Mouse (Mus musculus): ENCODE measurements at regions not wholly inside any gene's neighbourhood (a gene's known extent, or its start where the extent isn't known, plus 50 kb on each side); places are given as distances from the start of the nearest gene placed in this dataset.
A peak's percentile ranks its signal among the peaks of the same experiment; 100 is the strongest.

DNA sequence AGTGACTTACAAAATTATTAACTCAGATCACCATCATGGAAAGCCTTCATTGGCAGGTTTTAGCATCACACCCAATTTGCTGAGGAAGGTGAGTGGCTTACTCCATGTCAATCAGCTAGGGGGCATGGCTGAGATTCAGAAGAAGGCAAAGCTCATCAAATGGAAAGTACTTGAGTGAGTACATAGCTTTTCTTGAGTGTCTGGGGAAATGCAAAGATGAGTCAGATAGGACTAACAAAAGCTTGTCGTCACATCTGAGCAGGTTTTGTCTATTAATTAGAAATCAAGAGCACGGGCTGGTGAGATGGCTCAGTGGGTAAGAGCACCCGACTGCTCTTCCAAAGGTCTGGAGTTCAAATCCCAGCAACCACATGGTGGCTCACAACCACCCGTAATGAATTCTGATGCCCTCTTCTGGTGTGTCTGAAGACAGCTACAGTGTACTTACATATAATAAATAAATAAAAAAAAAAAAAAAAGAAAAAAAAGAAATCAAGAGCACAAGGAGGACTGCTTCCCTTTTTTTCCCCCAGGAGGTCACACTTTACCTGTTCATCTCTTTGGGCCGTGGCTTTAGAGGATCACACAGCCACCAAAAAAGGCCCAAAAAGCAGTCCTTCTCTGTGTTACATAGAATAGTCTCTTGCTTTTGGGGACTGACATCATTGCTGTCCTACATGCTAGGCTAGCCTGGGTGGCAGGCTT, 130.8 kb upstream of the Itga4 start:
- H3K4me1 ChIP-seq (ENCODE audit: control insufficient read depth, insufficient read depth, insufficient read length): peaks cover 15% of the 10 kb centered on the region
- peak in 1 of 2 experiments; percentile 63 for DNase-seq (ENCODE audit: low read depth in 1 of 2, low spot score in 2 of 2)
- no peak overlapping the region for H3K4me3 ChIP-seq (ENCODE audit: extremely low read depth, insufficient read depth, insufficient read length)
- H3K27me3 ChIP-seq (ENCODE audit: control insufficient read depth, insufficient read depth, low read length): no peaks in the 10 kb centered on the region
- no peak overlapping the region for H3K27ac ChIP-seq (ENCODE audit: insufficient read depth, low read length)
- no peak for TF ChIP-seq CTCF (IDR thresholded peaks at IDR 0.05; ENCODE audit: extremely low read depth, insufficient read depth, insufficient read length, insufficient replicate concordance)
- TF ChIP-seq POLR2A (IDR thresholded peaks at IDR 0.05; ENCODE audit: low read depth, low read length): no peak
- 55% methylated on average over 5 of the region's 5 CpGs for WGBS
- H3K36me3 ChIP-seq (ENCODE audit: control insufficient read depth, insufficient read depth, low read length): no peaks in the 10 kb centered on the region

GRCm38 (mm10) chr2:79126170-79126879, 128.9 kb upstream of the Itga4 start:
- H3K27ac ChIP-seq (ENCODE audit: insufficient read depth, low read length): no peak overlapping the region; the same call in 1 of the 2 replicates
- no peak for DNase-seq (ENCODE audit: low read depth in 1 of 2, low spot score in 2 of 2)
- no peaks in the 10 kb centered on the region for H3K27me3 ChIP-seq (ENCODE audit: control insufficient read depth, insufficient read depth, low read length)
- H3K4me1 ChIP-seq (ENCODE audit: control insufficient read depth, insufficient read depth, insufficient read length): peaks cover 20% of the 10 kb centered on the region
- no peaks in the 10 kb centered on the region for H3K36me3 ChIP-seq (ENCODE audit: control insufficient read depth, insufficient read depth, low read length)
- 25% methylated on average over 6 of the region's 6 CpGs for WGBS
- no peak overlapping the region for H3K4me3 ChIP-seq (ENCODE audit: extremely low read depth, insufficient read depth, insufficient read length)
- TF ChIP-seq POLR2A (IDR thresholded peaks at IDR 0.05; ENCODE audit: low read depth, low read length): no peak

DNA sequence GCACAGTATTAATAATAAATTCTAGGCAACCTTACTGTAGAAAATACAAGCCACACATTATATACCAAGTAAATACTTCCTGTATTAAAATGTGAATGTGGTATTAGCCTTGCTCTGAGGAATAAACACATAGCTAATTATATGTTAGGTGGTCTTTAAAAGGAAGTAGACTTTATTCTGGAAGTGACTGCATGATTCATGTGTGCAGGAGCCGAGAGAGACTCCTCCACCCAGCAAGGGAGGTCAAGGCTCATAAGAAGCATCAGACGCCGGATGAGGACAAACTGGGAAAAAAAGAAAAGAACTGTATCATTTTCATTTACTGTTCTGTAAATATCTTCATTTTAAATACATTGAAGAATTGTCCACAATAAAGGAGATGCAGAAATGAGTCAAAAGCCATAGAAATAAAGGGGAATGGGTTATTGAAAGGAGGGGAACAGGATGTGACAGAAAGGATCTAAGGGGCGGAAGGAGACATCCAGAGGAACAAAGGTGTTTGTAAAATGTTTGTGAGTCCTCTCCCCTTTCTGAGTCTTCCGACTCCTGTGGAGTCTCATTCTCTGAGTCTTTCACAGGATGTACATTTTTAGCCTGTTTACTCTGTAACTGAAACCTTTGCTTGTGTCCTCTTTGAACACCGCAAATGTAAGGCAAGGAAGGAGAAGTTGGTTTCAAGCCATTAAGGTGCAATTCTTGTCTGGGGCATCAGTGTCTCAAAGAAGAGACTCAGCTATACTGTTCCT, 128.1 kb upstream of the Itga4 start:
- TF ChIP-seq CTCF (IDR thresholded peaks at IDR 0.05; ENCODE audit: extremely low read depth, insufficient read depth, insufficient read length, insufficient replicate concordance): no peak
- no peak for TF ChIP-seq POLR2A (IDR thresholded peaks at IDR 0.05; ENCODE audit: low read depth, low read length)
- Histone ChIP-seq H3K27ac (ENCODE audit: insufficient read depth, low read length) (peak overlapping the region; percentile 36; the same call in 1 of the 2 replicates), H3K27me3 (ENCODE audit: control insufficient read depth, insufficient read depth, low read length) (no peaks in the 10 kb centered on the region)

DNA sequence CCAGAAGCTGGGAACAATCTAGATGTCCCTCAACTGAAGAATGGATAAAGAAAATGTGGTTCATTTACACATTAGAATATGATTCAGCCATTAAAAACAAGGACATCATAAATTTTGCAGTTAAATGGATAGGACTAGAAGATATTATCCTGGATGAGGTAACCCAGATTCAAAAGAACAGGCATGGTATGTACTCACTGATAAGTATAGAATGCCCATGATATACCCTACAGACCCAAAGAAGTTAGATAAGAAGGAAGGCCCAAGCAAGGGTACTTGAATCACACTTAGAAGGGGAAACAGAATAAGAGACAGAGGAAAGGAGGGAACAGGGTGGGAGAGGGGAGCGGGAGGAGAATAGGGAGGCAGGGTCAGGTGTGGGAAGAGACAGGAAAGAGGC, 127.4 kb upstream of the Itga4 start:
- 95% methylated on average over 1 of the region's 1 CpGs for WGBS
- Histone ChIP-seq H3K36me3 (ENCODE audit: control insufficient read depth, insufficient read depth, low read length) (no peaks in the 10 kb centered on the region), H3K4me3 (ENCODE audit: extremely low read depth, insufficient read depth, insufficient read length) (no peak overlapping the region), H3K27me3 (ENCODE audit: control insufficient read depth, insufficient read depth, low read length) (no peaks in the 10 kb centered on the region), H3K27ac (ENCODE audit: insufficient read depth, low read length) (peak overlapping the region; percentile 36), H3K4me1 (ENCODE audit: control insufficient read depth, insufficient read depth, insufficient read length) (peaks cover 25% of the 10 kb centered on the region)
- TF ChIP-seq CTCF (IDR thresholded peaks at IDR 0.05; ENCODE audit: extremely low read depth, insufficient read depth, insufficient read length, insufficient replicate concordance) (no peak), POLR2A (IDR thresholded peaks at IDR 0.05; ENCODE audit: low read depth, low read length) (no peak)
- no peak for DNase-seq (ENCODE audit: low read depth in 1 of 2, low spot score in 2 of 2)

More for the DNA sequence above, 128.1 kb upstream of the Itga4 start:
- WGBS: 28% methylated on average over 6 of the region's 6 CpGs
- Histone ChIP-seq H3K4me3 (ENCODE audit: extremely low read depth, insufficient read depth, insufficient read length) (no peak overlapping the region), H3K4me1 (ENCODE audit: control insufficient read depth, insufficient read depth, insufficient read length) (peaks cover 24% of the 10 kb centered on the region), H3K36me3 (ENCODE audit: control insufficient read depth, insufficient read depth, low read length) (no peaks in the 10 kb centered on the region)
- peak in 1 of 2 experiments; percentile 23 for DNase-seq (ENCODE audit: low read depth in 1 of 2, low spot score in 2 of 2)

DNA sequence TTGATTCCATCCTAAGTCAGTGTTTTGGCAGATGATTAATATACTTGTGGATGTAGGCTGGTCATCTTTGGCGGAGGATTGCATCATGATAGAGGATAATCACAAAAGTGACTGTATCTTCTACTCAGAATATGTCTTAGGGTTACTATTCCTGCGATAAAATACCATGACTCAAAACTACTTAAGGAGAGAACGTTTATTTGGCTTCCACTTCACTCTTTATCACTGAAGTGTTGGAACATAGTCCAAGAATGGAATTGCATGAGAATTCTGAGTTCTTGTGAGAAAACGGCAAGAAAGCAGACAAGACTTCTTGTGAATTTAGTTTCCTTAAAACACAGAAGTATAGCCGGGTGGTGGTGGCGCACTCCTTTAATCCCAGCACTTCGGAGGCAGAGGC, 124.6 kb upstream of the Itga4 start:
- Histone ChIP-seq H3K27ac (ENCODE audit: insufficient read depth, low read length) (no peak overlapping the region), H3K36me3 (ENCODE audit: control insufficient read depth, insufficient read depth, low read length) (no peaks in the 10 kb centered on the region), H3K4me3 (ENCODE audit: extremely low read depth, insufficient read depth, insufficient read length) (no peak overlapping the region; the same call in 1 of the 2 replicates), H3K4me1 (ENCODE audit: control insufficient read depth, insufficient read depth, insufficient read length) (peaks cover 32% of the 10 kb centered on the region), H3K27me3 (ENCODE audit: control insufficient read depth, insufficient read depth, low read length) (no peaks in the 10 kb centered on the region)
- TF ChIP-seq POLR2A (IDR thresholded peaks at IDR 0.05; ENCODE audit: low read depth, low read length) (no peak), CTCF (IDR thresholded peaks at IDR 0.05; ENCODE audit: extremely low read depth, insufficient read depth, insufficient read length, insufficient replicate concordance) (no peak)
- DNase-seq (ENCODE audit: low read depth in 1 of 2, low spot score in 2 of 2): no peak
- 91% methylated on average over 7 of the region's 7 CpGs for WGBS

GRCm38 (mm10) chr2:79131235-79131634, 124.0 kb upstream of the Itga4 start:
- Histone ChIP-seq H3K4me3 (ENCODE audit: extremely low read depth, insufficient read depth, insufficient read length) (no peak overlapping the region), H3K4me1 (ENCODE audit: control insufficient read depth, insufficient read depth, insufficient read length) (peaks cover 32% of the 10 kb centered on the region), H3K27ac (ENCODE audit: insufficient read depth, low read length) (peak overlapping the region; percentile 88), H3K36me3 (ENCODE audit: control insufficient read depth, insufficient read depth, low read length) (no peaks in the 10 kb centered on the region), H3K27me3 (ENCODE audit: control insufficient read depth, insufficient read depth, low read length) (no peaks in the 10 kb centered on the region)
- 57% methylated on average over 2 of the region's 2 CpGs for WGBS
- TF ChIP-seq CTCF (IDR thresholded peaks at IDR 0.05; ENCODE audit: extremely low read depth, insufficient read depth, insufficient read length, insufficient replicate concordance) (no peak), POLR2A (IDR thresholded peaks at IDR 0.05; ENCODE audit: low read depth, low read length) (no peak)
- DNase-seq (ENCODE audit: low read depth in 1 of 2, low spot score in 2 of 2): no peak
